Mouse (Mus musculus) heart, postnatal 0 days (tissue): ENCODE measurements around the gene Irf3. TPM values are rescaled to one million over a fixed set of nuclear protein-coding genes. Genes with fewer than 3 reads are reported as not detected.
"Not testable (repeated sequence)": the region's sequence is repeated elsewhere in the genome, so short reads cannot be mapped to it uniquely, and the experiment has no call there.

Experiments used
- ATAC-seq: fragments of 200-750 bp; cut with Nextera tagmentation; 2 replicates; pipeline ENCODE4 v1.8.0; 2017; ENCODE audit warnings: low read depth, moderate number of reproducible peaks, moderate library complexity; ENCODE audit not compliant: insufficient read depth
- DNase-seq: peaks from one replicate; pipeline ENCODE4 v3.0.0-alpha.2; 2016; ENCODE audit warnings: low spot score
- H3K27ac ChIP-seq: fragments of 300-500 bp; sonication (generic); 2 replicates; pipeline ENCODE4 v1.5.1; 2014; ENCODE audit warnings: low read depth, mild to moderate bottlenecking
- H3K27me3 ChIP-seq: fragments of 300-500 bp; sonication (generic); 2 replicates; pipeline ENCODE4 v1.6.1; 2014; ENCODE audit warnings: low read length, mixed read lengths; ENCODE audit not compliant: control insufficient read depth, insufficient read depth
- H3K36me3 ChIP-seq: fragments of 300-500 bp; sonication (generic); replicated peaks from 2 replicates; pipeline ENCODE4 v1.6.1; 2014; ENCODE audit warnings: low read length, mixed read lengths; ENCODE audit not compliant: control insufficient read depth, insufficient read depth
- H3K4me1 ChIP-seq: fragments of 300-500 bp; sonication (generic); 2 replicates; pipeline ENCODE4 v1.6.1; 2014; ENCODE audit warnings: antibody characterized with exemption; ENCODE audit not compliant: control insufficient read depth, insufficient read depth
- H3K4me2 ChIP-seq: fragments of 300-500 bp; sonication (generic); 2 replicates; pipeline ENCODE4 v1.6.1; 2014; ENCODE audit warnings: low read depth, mild to moderate bottlenecking, low read length, moderate library complexity
- H3K4me3 ChIP-seq: fragments of 300-500 bp; sonication (generic); 2 replicates; pipeline ENCODE4 v1.5.1; 2014; ENCODE audit warnings: low read depth, low read length
- H3K9ac ChIP-seq: fragments of 300-500 bp; sonication (generic); replicated peaks from 2 replicates; pipeline ENCODE4 v1.6.1; 2014; ENCODE audit warnings: low read depth, low read length, mixed read lengths
- H3K9me3 ChIP-seq: fragments of 300-500 bp; sonication (generic); replicated peaks from 2 replicates; pipeline ENCODE4 v1.6.1; 2016; ENCODE audit warnings: low read length; ENCODE audit not compliant: control insufficient read depth
- CTCF ChIP-seq: IDR thresholded peaks from 2 replicates; pipeline ENCODE4 v1.5.1; 2016; ENCODE audit warnings: antibody characterized with exemption, control low read depth, low read depth
- EP300 ChIP-seq: IDR thresholded peaks from 2 replicates; pipeline ENCODE4 v1.6.1; 2016; ENCODE audit warnings: antibody characterized with exemption, low read depth
- WGBS: fragments of 180-500 bp; shearing (Covaris S2); extraction: QIAGEN DNeasy Blood & Tissue Kit; methylation state at CpG from one replicate; pipeline ENCODE4 v1.1.7; 2014; 5-methylcytosine and 5-hydroxymethylcytosine counted together
- polyA plus RNA-seq: library from polyadenylated mRNA; unstranded; fragments of >200 nt; fragmentation: Nextera tagmentation; extraction: Ambion mirVana; gene quantifications from 2 replicates; pipeline ENCODE4 v1.2.1, GENCODE M21; 2015
- total RNA-seq: library from RNA; depleted of rRNA; stranded (reverse); fragments of >200 nt; gene quantifications from 2 replicates; pipeline ENCODE4 v1.2.3, GENCODE M21; 2014; ENCODE audit warnings: low replicate concordance

The Irf3 gene
- total and polyA plus RNA-seq, 2 experiments from 2014 or later = 44.8 to 61.1 TPM

DNA sequence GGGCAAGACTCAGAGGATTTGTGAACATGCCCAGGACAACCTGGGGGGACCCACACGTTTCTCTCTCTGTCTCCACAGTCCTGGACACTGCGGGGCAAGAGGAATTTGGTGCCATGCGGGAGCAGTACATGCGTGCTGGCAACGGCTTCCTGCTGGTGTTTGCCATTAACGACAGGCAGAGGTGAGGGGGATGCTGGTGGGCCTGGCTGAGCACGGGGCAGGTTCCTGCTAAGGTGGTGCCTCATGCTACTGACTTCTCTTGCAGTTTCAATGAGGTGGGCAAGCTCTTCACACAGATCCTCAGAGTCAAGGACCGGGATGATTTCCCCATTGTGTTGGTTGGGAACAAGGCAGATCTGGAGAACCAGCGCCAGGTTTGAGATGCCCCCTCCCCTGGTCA is 22.8 kb downstream of the Irf3 start:
- Histone ChIP-seq H3K4me2 (no peak overlapping the region), H3K36me3 (peaks cover 16% of the 10 kb centered on the region), H3K4me3 (no peak overlapping the region), H3K9me3 (no peaks in the 10 kb centered on the region), H3K27ac (0 out of 2 replicates have a peak overlapping the region, but pooled peaks have one; percentile 100), H3K9ac (no peak overlapping the region), H3K27me3 (no peaks in the 10 kb centered on the region), H3K4me1 (no peaks in the 10 kb centered on the region)
- no peak for ATAC-seq
- WGBS = 72% methylated on average over 9 of the region's 9 CpGs
- TF ChIP-seq CTCF = no peak
- TF ChIP-seq EP300 = no peak
- DNase-seq = no peak

DNA sequence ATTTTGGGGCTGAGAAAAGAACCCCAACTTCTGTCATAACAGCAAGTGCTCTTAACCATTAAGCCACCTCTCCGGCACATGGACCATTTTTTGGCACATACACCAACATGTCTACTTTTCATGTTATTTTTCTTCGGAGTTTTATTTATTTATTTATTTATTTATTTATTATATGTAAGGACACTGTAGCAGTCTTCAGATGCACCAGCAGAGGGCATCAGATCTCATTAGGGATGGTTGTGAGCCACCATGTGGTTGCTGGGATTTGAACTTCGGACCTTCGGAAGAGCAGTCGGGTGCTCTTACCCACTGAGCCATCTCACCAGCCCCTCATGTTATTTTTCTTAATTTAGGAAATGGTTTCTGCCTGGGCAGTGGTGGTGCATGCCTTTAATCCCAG is 26.3 kb downstream of the Irf3 start:
- H3K9ac ChIP-seq, ATAC-seq, H3K9me3 ChIP-seq, H3K27ac ChIP-seq, H3K4me2 ChIP-seq, DNase-seq, H3K27me3 ChIP-seq, H3K4me3 ChIP-seq, H3K4me1 ChIP-seq: not testable (repeated sequence)
- peak; percentile 42 for TF ChIP-seq CTCF
- 73% methylated on average over 5 of the region's 5 CpGs for WGBS
- peaks cover 36% of the 10 kb centered on the region for H3K36me3 ChIP-seq

DNA sequence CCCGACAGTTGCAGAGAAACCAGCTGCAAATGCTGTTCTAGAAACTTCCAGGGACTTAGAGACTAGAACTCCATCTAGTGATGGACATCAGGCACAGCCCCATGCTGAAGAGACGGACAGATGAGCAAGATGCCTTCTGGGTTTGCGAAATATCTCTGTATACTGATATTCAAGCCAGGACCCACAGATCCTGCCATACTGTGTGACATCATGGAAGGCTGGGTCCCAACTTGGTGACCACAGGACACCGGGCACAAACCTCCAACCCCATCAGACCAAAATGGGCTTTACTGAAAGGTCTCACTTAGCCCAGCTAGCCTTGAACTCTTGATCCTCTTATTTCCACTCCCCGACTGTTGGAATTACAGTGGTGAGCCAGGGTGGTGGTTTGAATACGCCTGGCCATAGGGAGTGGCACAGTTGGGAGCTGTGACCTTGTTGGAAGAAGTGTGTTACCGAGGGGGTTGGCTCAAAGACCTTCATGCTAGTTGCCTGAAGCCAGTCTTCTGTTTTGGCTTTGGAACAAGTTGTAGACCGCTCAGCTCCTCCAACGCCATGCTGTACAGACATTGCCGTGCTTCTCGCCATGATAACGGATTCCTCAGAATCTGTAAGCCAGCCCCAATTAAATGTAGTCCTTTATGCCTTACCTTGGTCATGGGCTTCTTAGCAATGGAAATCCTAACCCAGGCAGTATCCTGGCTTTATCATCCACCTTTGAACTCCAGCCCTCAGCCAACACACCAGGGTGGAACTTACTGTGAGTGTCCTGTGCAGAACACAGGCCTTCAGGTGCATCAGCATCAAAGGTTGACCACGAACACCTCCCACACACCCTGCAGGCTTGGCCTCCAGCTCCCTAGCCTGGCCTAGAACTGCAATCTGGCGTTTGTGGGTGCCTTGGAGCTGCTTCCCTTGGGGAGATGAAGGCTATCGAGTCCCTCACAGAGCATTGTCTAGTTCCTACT is 27.1 kb downstream of the Irf3 start:
- H3K4me1 ChIP-seq = 0 out of 2 replicates have a peak, but pooled peaks cover 7% of the 10 kb centered on the region
- H3K27ac ChIP-seq = peak overlapping the region; percentile 25; the same call in 1 of the 2 replicates
- no peaks in the 10 kb centered on the region for H3K27me3 ChIP-seq
- H3K9ac ChIP-seq = no peak overlapping the region
- H3K4me2 ChIP-seq = no peak overlapping the region
- no peak for ATAC-seq
- H3K36me3 ChIP-seq = peaks cover 43% of the 10 kb centered on the region
- 81% methylated on average over 15 of the region's 15 CpGs for WGBS
- no peak overlapping the region for H3K4me3 ChIP-seq
- TF ChIP-seq CTCF (no peak), EP300 (no peak)
- no peak for DNase-seq
- H3K9me3 ChIP-seq = no peaks in the 10 kb centered on the region

DNA sequence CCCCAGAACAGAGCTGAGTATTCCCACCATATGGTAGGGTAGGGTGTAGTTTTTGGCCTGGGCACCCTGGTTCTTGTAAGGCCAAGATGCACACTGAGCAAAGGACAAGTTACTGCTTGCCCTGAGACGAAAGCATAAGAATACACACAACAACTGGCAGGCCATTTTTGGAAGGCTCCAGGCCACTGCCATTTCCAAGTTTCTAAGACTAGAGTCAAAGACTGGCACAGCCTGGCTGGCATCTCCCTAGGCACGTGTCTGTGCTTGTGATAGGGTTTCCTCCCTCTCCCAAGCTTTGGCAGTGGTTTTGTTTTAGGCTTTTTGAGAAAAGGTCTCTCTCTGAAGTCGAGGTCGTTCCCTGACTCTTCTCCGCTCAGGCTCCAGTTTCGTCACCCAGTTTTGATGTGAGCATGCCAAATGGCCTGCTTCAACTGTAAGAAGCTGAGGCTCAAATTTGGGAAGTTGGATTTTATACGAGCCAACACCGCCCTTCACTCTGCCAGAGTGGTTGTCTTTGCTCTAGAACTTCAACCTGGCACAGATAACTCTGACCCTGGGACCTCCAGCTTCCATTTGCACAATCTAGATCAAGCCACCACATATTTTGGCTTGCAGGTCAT is 28.3 kb downstream of the Irf3 start:
- ATAC-seq = no peak
- TF ChIP-seq CTCF = no peak
- no peak for TF ChIP-seq EP300
- WGBS = 70% methylated on average over 8 of the region's 8 CpGs
- no peak for DNase-seq
- Histone ChIP-seq H3K4me2 (no peak overlapping the region), H3K9me3 (no peaks in the 10 kb centered on the region), H3K27ac (peak overlapping the region; percentile 25; the same call in 1 of the 2 replicates), H3K9ac (no peak overlapping the region), H3K4me3 (no peak overlapping the region), H3K27me3 (no peaks in the 10 kb centered on the region), H3K4me1 (0 out of 2 replicates have a peak, but pooled peaks cover 7% of the 10 kb centered on the region), H3K36me3 (peaks cover 48% of the 10 kb centered on the region)

DNA sequence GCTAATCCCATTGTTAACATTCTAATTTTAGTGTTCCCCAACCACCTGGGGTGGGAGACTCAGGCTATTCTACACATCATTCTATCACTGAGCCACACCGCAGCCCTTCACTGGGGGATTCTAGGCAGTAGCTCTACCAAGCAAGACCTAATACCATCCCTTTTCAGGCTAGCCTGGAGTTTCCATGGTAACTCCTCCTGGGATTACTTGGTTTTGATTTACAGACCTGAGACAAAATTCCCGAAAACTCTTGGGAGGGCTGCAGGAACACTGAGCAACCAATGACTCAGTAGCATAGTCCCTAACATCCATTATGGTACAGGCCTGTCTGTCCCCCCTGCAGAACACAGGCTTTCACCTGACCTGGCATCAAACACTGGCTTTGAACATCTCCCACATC is 28.8 kb downstream of the Irf3 start:
- no peak overlapping the region for H3K4me2 ChIP-seq
- no peak for TF ChIP-seq CTCF
- no peak for TF ChIP-seq EP300
- H3K4me3 ChIP-seq = no peak overlapping the region
- WGBS = 75% methylated on average over 2 of the region's 2 CpGs
- DNase-seq = no peak
- no peak overlapping the region for H3K27ac ChIP-seq
- no peak overlapping the region for H3K9ac ChIP-seq
- no peaks in the 10 kb centered on the region for H3K27me3 ChIP-seq
- H3K9me3 ChIP-seq = no peaks in the 10 kb centered on the region
- H3K4me1 ChIP-seq = 0 out of 2 replicates have a peak, but pooled peaks cover 7% of the 10 kb centered on the region
- ATAC-seq = no peak
- H3K36me3 ChIP-seq = peaks cover 48% of the 10 kb centered on the region
